Mouse (Mus musculus) embryonic fibroblast, embryonic 13.5 days (primary cell): ENCODE measurements at regions not wholly inside any gene's neighbourhood (a gene's known extent, or its start where the extent isn't known, plus 50 kb on each side); places are given as distances from the start of the nearest gene placed in this dataset.

Experiments
- CTCF ChIP-seq: IDR thresholded peaks from 2 replicates; pipeline ENCODE4 v1.5.1; 2011; ENCODE audit warnings: mild to moderate bottlenecking, control low read depth, low read length, moderate library complexity, borderline replicate concordance; ENCODE audit not compliant: insufficient read depth
- POLR2A ChIP-seq: IDR thresholded peaks from 2 replicates; pipeline ENCODE4 v1.6.1; 2011; ENCODE audit warnings: low read depth, mild to moderate bottlenecking, control low read depth, low read length, moderate library complexity

DNA sequence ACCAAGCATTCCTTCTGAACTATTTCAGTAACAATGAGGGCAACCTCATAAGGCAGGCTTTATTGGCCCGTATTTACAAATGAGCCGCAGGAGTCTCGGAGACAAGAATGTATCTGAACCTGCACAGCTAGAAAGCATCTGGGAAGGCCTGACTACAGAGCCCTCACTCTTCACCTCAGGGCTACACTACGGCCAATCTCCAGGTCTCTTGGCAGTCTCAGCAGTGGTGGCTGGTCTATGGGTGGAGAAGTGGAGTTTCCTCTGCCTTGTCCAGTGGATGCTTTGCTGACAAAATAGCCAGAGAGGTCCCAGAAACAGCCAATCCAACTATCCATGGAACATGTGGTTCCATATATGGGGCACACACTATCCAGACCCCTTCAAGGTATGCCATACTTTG lies 165.5 kb downstream of the Adamts15 start:
- TF ChIP-seq POLR2A (no peak), CTCF (no peak)
